Mouse (Mus musculus) lung, postnatal 0 days (tissue): Measurements from ENCODE around the gene Socs7.

Source experiments
- CTCF ChIP-seq: IDR thresholded peaks from 2 replicates; pipeline ENCODE4 v1.5.1; 2016; ENCODE audit warnings: antibody characterized with exemption, mild to moderate bottlenecking
- EP300 ChIP-seq: IDR thresholded peaks from 2 replicates; pipeline ENCODE4 v1.6.1; 2016; ENCODE audit warnings: antibody characterized with exemption, mild to moderate bottlenecking, control low read depth

DNA sequence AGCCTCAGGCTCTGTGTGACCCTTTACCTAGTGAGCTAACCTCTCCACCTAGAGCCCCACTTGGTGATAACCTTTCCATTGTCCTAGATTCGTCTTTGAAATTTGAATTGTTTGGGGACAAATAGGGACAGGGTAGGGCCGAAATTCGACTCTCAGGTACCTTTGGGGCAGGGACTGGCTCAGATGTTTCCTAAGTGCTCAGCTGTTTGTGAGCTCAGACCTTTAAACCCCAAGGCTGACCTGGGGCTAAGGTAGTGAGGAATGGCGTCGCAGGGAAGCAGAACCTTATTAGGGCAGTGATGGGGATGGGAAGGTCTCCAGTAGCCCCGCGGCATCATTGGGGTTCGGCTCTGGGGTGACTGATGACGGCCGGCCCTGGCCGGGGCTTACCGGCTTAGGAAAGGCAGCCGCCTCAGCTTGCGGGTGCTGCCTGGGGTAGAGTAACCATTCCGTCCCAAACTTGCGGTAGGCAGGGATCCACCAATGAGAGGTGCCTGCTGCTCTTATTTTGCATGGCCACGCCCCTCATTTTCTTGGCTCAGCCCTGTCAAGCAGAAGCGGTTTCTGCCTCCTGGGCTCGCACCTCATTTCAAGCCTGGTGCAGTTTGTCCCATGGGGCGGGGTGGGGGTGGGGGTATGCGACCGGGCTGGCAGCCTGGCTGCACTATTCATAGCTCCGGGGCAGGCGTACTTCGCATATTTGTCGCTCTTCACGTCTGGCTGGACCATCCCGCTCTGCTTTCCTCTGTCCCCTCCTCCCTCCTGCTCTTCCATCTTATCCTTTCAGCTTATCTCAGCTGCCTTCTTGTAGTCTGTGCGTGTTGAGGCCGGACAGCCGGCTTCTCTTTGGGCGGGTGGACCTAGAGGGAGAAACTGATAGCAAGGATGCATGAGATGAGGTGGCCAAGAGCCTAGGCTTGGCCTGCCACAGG is 65.7 kb downstream of the Socs7 start:
- TF ChIP-seq CTCF (no peak), EP300 (no peak)
